Mouse (Mus musculus) telencephalon, adult 2 months (tissue): ENCODE measurements around the gene Pop7.

Experiments used
- DNase-seq: peaks from one replicate; pipeline ENCODE4 v3.0.0-alpha.2; 2011; ENCODE audit warnings: low read depth, low spot score

Gene Pop7

DNA sequence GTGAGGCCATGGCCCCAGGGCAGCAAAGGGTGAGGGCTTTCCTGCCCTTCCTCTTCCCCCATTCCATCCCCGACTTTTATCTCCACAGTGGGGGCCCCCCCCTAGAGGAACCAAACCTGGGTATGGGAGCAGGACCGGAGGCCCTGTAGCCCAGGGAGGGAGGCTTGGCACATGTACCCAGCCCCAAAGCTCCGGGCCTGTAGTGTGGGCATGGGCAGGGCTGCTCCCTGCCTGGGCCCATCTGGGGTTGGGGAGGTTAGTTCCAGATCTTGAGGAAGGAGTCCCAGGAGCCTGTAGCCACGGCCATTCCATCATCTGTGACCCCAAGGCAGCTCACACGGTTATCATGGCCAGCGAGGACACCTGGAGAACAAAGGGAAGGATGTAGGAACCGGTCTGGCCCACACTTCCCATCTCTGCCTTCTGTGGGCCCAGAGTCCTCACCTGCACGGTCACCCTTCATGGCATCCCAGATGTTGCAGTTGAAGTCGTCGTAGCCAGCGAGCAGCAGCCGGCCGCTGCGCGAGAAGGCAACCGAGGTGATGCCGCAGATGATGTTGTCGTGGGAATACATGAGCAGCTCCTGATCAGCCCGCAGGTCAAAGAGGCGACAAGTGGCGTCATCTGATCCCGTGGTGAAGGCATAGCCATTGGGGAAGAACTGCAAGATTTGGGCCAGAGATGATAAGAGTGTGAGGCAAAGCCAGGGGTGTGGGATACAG lies 26.1 kb upstream of the Pop7 start:
- no peak for DNase-seq

GRCm38 (mm10) chr5:137527413-137527812 lies 25.1 kb upstream of the Pop7 start:
- no peak for DNase-seq

DNA sequence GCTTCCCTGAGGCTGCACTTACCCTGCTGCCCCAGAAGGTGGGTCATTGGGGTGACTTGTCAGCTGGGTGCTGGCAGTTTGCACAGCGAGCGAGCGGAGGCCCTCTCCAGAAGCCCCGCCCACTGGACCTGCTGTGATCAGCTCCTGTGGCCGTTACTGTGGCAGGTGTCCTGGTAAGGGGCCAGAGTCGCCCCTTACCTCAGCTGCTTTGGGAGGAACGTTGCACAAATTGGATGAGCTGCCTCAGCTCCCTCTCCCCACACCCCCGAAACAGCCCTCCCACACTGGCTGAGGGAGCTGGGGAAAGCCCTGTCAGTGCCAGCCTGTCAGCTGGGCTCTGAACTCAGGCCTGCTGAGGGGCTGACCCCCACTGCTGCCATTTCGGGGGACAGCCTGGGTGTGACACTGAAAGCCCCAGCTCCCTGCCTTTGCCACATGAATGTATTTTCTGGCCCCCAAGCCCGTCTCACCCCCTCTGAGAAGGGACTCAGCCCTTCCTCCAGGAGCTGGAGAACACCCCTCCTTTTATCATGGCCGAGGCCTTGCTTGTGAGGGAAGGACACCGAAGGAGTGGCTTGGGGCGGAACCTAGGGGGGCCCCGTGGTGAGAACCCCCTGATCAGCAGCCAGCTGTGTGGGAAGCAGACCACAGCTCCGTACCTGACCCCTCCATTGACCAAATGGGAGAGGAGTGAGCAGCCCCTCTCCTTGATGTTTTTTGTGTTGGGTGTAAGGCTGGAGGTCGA lies 24.0 kb upstream of the Pop7 start:
- no peak for DNase-seq

- no peak for DNase-seq
These were observed 23.2 kb upstream of the Pop7 start for GRCm38 (mm10) chr5:137525511-137525910.

GRCm38 (mm10) chr5:137524671-137525070 lies 22.4 kb upstream of the Pop7 start:
- DNase-seq, result no peak

- DNase-seq, result no peak
These were observed 21.9 kb upstream of the Pop7 start for GRCm38 (mm10) chr5:137524251-137524515.

- no peak for DNase-seq
These were observed 21.3 kb upstream of the Pop7 start for GRCm38 (mm10) chr5:137523396-137524250.

- DNase-seq, result no peak
These were observed 20.4 kb upstream of the Pop7 start for GRCm38 (mm10) chr5:137522711-137523110.

GRCm38 (mm10) chr5:137521861-137522260 lies 19.5 kb upstream of the Pop7 start:
- no peak for DNase-seq

- no peak for DNase-seq
These were observed 17.6 kb upstream of the Pop7 start for GRCm38 (mm10) chr5:137519691-137520550.

DNA sequence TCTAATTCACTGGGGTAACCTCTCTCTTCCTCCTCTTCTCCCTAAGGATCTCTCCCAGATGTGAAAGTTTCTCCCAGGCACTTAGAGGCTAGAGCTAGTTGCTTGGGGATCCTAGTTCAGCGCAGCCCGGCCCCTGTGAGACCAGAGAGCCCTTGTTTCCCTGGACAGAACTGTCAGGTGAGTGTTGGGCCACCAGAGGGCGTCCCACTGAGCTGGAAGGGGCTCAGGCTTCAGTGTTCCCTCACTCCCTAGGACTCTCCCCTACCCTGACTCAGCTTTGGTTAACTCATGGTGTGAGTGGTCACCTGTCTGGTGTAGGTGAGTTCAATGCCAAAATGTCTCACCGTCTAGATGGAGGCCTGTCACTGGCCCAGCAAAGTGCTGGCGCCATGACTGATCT lies 16.1 kb upstream of the Pop7 start, which contains the start of gene Gigyf1:
Gigyf1 (plus strand) TSS at position 113 of the 400 bp plus-strand sequence.
- no peak for DNase-seq

GRCm38 (mm10) chr5:137514811-137515210 lies 12.5 kb upstream of the Pop7 start:
- DNase-seq, result no peak

GRCm38 (mm10) chr5:137513951-137514721 lies 11.8 kb upstream of the Pop7 start:
- DNase-seq, result no peak

DNA sequence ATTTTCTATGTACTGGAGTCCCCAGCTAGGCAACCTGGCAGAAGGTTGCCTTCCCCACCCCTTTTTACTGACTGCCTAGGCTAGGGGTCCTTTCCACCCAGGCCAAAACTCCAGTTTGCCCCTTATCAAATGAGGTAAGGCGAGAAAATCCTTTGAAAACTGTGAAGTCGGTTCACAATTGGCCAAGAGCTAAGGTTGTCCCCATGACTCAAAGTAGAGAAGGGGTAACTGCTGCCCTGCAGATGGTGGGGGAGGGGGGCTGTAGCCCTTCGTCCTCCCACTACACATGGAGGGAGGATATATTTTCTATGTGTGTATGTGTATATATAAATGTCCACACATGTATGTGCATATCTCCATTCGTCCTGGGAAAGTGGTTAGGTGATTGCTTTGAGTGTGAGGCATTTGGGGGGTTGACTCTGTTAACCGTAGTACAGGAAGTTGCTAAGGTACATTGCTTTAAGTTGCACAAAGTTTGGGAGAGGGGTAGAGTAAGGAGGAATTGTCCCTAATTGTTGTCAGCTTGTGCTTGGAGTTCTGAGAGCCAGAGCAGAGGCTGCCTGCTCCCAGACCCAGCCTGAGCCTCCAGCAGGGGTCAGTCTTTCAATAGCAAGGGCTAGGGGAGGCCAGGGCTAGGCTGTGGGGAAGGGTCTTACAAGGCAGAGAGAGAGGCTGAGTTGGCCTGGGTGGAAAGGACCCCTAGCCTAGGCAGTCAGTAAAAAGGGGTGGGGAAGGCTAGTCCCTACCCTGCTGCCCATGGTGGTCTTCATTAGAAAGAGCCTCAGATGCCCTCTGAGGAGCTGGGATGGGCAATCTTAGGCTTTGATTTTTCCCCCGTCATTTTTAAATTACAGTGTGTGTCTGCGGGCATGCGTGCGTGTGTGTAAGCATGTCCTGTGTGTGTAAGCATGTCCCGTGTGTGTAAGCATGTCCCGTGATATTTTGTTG lies 10.8 kb upstream of the Pop7 start:
- DNase-seq, result no peak

DNA sequence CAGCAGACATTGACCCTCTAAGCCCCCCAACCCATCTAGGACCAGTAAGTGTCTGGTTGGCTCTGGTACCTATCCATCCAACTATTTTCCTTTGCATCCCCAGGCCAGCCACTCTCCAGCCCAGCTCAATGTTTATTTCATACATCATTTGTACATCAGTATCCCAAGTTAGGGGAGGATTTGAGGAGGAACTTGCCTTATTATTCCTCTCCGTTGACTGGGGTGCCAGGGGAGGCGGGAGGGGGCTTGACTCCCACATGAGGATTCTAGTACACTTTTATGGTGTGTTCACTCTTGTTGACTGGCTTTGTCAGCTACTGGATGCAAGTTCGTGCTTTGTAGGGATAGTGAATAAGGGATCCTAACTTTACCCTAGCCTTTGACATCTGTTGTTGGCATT lies 9.4 kb upstream of the Pop7 start:
- no peak for DNase-seq

DNA sequence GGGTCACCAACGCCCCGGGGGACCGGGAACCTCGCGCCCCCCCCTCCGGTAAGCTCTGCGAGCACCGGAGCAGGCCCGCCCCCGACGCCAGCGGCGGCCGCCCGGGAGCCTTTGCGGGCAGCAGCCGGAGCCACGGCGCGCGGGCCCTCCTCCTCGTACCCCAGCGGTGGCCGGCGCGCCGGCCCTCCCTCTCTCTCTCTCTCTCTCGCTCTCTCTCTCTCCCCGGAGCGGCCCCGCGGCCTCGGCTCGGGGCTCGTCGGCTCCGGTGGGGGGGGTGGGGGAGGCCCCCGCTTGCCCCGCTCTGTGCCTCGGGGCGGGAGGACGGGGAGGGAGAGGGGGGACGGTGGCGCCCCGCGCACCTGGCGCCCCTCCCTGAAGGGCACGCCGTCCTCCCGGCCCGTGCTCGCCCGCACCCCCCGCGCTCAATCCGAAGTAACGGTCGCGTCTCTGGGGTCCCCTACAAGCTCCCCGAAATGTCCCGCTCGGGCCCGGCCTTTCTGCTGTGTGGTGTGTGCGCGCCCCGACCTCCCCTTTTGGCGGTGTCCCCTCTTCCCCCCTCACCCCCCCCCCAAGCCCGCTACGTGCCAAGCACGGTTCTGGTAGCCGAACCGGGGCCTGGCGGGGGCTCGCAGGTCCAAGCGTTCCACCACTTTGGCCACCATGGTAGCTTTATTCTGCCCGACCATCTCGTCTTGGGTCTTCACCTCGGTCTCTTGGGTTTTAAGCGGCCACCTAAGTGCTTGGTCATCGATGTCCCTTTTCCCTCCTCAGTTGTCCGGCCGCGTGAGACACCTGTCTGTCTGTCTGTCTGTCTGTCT lies 8.5 kb upstream of the Pop7 start:
- no peak for DNase-seq

DNA sequence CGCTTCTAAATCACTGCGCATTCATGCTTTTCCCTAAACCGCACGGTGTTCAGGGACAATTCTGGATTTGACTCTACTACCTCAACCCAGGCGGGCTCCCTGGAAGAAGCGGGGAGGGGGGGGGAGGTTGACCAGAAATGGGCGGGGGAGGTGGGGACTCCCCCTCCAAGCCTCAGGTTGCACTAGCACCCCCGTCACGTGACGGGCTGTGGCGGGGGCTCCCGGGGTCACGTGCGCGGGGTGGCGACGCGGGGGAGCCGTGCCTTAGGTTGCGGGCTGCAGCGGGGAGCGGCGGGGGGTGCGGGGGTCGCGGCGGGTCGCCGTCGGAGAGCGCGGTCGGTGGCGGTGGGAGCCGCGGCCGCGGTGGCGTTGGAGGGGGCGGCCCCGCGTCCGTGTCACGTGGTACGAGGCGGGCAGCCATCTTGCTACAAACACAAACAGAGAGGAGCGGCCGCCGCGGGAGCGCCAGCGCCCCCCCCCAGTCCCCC lies 7.7 kb upstream of the Pop7 start:
- DNase-seq, result no peak

- DNase-seq, result no peak
These were observed 1.7 kb upstream of the Pop7 start for GRCm38 (mm10) chr5:137504041-137504440.
